Comparison of ENCODE assay signal across 8 mouse cellular contexts in the genomic region with DNA sequence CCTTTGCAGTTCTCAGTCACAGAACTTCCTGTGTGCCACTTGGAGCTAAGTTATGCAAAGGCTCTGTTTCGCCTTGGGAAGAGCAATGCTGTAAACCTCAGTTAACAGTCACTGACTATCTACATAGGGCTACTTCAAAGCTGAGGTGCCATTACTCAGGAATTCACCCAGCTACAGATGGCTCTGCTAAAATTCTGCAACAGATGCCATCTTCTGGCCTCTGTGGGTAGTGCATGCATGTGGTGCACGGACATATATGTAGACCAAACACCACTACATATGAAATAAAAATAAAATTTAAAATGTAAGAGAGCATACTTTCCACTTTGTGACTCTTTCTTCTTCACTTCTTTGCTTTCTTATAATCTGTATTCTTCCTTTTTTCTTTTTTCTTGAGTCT. TPM values are rescaled to one million over a fixed set of nuclear protein-coding genes. Genes with fewer than 3 reads are reported as not detected.
A peak's percentile ranks its signal among the peaks of the same experiment; 100 is the strongest.
DNase-seq lines count a peak whose midpoint lies in the region; ATAC-seq and TF ChIP-seq lines count a peak whose summit lies in the region.
"Had no signal": no experiment of that assay in that cellular context is flagged by ENCODE, and none has a peak within 500 bp of the region (broad histone marks: within the 10 kb centered on the region; RNA-seq: fewer than 3 reads in every experiment).

No protein-coding gene starts in this region.

- H3K27me3 ChIP-seq in embryonic facial prominence, embryonic 10.5 days (replicated peaks; ENCODE audit: low read depth, poor library complexity, severe bottlenecking) = no peaks in the 10 kb centered on the region
- H3K27me3 ChIP-seq in limb, embryonic 14.5 days (ENCODE audit: control insufficient read depth, insufficient read depth, low read length) = no peaks in the 10 kb centered on the region

- TF ChIP-seq POLR2A in limb, embryonic 14.5 days (IDR thresholded peaks at IDR 0.05; ENCODE audit: borderline replicate concordance, extremely low read depth, insufficient read depth, insufficient read length) = no peak

- ATAC-seq in limb, embryonic 14.5 days (ENCODE audit: low FRiP score, low read depth) = no peak

- WGBS in embryonic facial prominence, embryonic 10.5 days = 34% methylated on average over 2 of the region's 2 CpGs
- whole genome bisulfite sequencing in limb, embryonic 14.5 days = 16% methylated on average over 2 of the region's 2 CpGs

- no peak overlapping the region for H3K4me2 ChIP-seq in limb, embryonic 14.5 days (replicated peaks; ENCODE audit: low read depth, low read length, severe bottlenecking)

- no peak overlapping the region for H3K4me3 ChIP-seq in embryonic facial prominence, embryonic 10.5 days
- H3K4me3 ChIP-seq in limb, embryonic 14.5 days (replicated peaks; ENCODE audit: low read length) = no peak overlapping the region

- no peaks in the 10 kb centered on the region for H3K36me3 ChIP-seq in embryonic facial prominence, embryonic 10.5 days (replicated peaks)
- no peaks in the 10 kb centered on the region for H3K36me3 ChIP-seq in limb, embryonic 14.5 days (ENCODE audit: control insufficient read depth, insufficient read depth, low read length)

- no peaks in the 10 kb centered on the region for H3K9me3 ChIP-seq in embryonic facial prominence, embryonic 10.5 days
- no peaks in the 10 kb centered on the region for H3K9me3 ChIP-seq in limb, embryonic 14.5 days (ENCODE audit: control insufficient read depth, low read length)

- H3K9ac ChIP-seq in limb, embryonic 14.5 days (ENCODE audit: low read depth, low read length, severe bottlenecking) = no peak overlapping the region

- no peak overlapping the region for H3K27ac ChIP-seq in embryonic facial prominence, embryonic 10.5 days (replicated peaks)
- H3K27ac ChIP-seq in limb, embryonic 14.5 days (replicated peaks; ENCODE audit: low read depth, low read length) = no peak overlapping the region

- H3K4me1 ChIP-seq in embryonic facial prominence, embryonic 10.5 days = no peaks in the 10 kb centered on the region
- H3K4me1 ChIP-seq in limb, embryonic 14.5 days (ENCODE audit: control insufficient read depth, insufficient read depth, low read length) = no peaks in the 10 kb centered on the region

- DNase-seq in urinary bladder, postnatal 14 days (ENCODE audit: low spot score) = peak; percentile 66
- DNase-seq in urinary bladder, postnatal 10 days (ENCODE audit: low spot score) = no peak
- peak; percentile 72 for DNase-seq in adrenal gland, postnatal 10 days
- peak; percentile 76 for DNase-seq in embryonic facial prominence, embryonic 10.5 days (ENCODE audit: low spot score)
- DNase-seq in kidney, adult 8-10 months = peak; percentile 26 to 71
- DNase-seq in limb, embryonic 14.5 days (ENCODE audit: low spot score) = peak; percentile 68
- peak; percentile 73 to 82 for DNase-seq in right cerebral cortex, adult 2 months (ENCODE audit: low spot score in 2 of 2)

RNA-seq across cellular contexts. Expression of a gene that starts 15.2 kb away (rescaled TPM):
- total RNA-seq in adrenal gland, postnatal 10 days (2021) = under 1 TPM in 1 of 2 experiments, not detected in 1; 0.18 TPM
- not detected in 2 replicates for polyA plus RNA-seq in embryonic facial prominence, embryonic 10.5 days (2016; fragmentation: Nextera tagmentation; extraction: Ambion mirVana)
- not detected in 2 replicates for polyA plus RNA-seq in limb, embryonic 14.5 days (2012; rRNA removed)
- polyA plus RNA-seq in limb, embryonic 14.5 days (2014; fragmentation: Nextera tagmentation; extraction: Ambion mirVana) = not detected in 2 replicates
- polyA plus RNA-seq: large intestine, adult 2 months had no signal

RNA-seq across cellular contexts. Expression of a gene that starts 22.5 kb away (rescaled TPM):
- not detected for total RNA-seq in adrenal gland, postnatal 10 days (2021)
- not detected in 2 replicates for polyA plus RNA-seq in embryonic facial prominence, embryonic 10.5 days (2016; fragmentation: Nextera tagmentation; extraction: Ambion mirVana)
- polyA plus RNA-seq in limb, embryonic 14.5 days (2012; rRNA removed) = 0.35 and 0.44 TPM in 2 replicates
- 0.35 TPM in 1 of 2 replicates, not detected in the other for polyA plus RNA-seq in limb, embryonic 14.5 days (2014; fragmentation: Nextera tagmentation; extraction: Ambion mirVana)
- polyA plus RNA-seq: large intestine, adult 2 months had no signal

RNA-seq across cellular contexts. Expression of a gene that starts 30.2 kb away (rescaled TPM):
- not detected for total RNA-seq in adrenal gland, postnatal 10 days (2021)
- 0.06 TPM in 1 of 2 replicates, not detected in the other for polyA plus RNA-seq in embryonic facial prominence, embryonic 10.5 days (2016; fragmentation: Nextera tagmentation; extraction: Ambion mirVana)
- not detected in 2 replicates for polyA plus RNA-seq in limb, embryonic 14.5 days (2012; rRNA removed)
- polyA plus RNA-seq in limb, embryonic 14.5 days (2014; fragmentation: Nextera tagmentation; extraction: Ambion mirVana) = not detected in 2 replicates
- polyA plus RNA-seq: large intestine, adult 2 months had no signal

RNA-seq across cellular contexts. Expression of a gene that starts 43.3 kb away (rescaled TPM):
- total RNA-seq in adrenal gland, postnatal 10 days (2021) = not detected
- polyA plus RNA-seq in embryonic facial prominence, embryonic 10.5 days (2016; fragmentation: Nextera tagmentation; extraction: Ambion mirVana) = 0.15 TPM in 1 of 2 replicates, not detected in the other
- not detected in 2 replicates for polyA plus RNA-seq in limb, embryonic 14.5 days (2012; rRNA removed)
- polyA plus RNA-seq in limb, embryonic 14.5 days (2014; fragmentation: Nextera tagmentation; extraction: Ambion mirVana) = not detected in 2 replicates
- polyA plus RNA-seq: large intestine, adult 2 months had no signal
